Mouse (Mus musculus) B cell, adult 2 months (primary cell): Measurements from ENCODE around the gene Otud4.

Experiments used
- DNase-seq, 2 experiments: peaks; one replicate each; pipeline ENCODE4 v3.0.0; 2022

Otud4 gene

DNA sequence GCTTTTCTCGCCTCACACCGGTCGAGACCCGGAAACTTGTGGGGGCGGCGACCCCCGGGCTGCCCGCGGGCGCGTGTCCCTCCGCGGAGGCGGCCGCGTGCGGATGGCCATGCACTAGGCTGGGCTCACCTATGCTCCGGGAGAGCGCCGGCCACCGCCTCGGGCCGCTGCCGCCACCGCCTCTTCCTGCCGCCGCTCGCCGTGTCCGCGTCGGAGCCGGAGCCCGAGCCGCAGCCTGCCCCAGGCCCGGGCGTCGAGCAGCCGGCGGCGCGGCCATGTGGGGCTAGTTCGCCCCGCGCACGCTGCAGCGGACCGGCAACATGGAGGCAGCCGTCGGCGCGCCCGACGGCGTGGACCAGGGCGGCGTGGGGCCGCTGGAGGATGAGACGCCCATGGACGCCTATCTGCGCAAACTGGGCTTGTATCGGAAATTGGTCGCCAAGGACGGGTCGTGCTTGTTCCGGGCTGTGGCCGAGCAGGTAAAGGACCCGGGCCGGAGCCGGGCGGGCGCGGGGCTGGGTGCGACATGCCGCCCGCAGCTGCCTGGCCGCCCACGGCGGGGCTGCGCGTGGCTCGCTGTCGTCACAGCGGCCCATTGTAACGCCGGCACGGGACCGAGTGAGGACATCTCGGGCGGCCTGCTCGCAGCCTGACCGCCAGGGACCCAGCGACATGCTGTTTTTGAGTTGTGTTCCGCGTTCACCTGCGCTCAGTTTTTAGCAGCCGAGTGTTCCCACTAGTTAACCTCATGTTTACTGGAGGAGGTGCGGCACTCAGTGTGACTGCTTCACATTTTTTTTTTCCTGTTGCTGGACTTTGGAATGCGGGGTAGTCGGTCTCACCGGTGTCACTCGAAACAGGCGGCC lies at the start of gene Otud4:
Otud4 (plus strand) TSS at position 33 of the 866 bp plus-strand sequence.
- DNase-seq = peak; percentile 69 to 76

DNA sequence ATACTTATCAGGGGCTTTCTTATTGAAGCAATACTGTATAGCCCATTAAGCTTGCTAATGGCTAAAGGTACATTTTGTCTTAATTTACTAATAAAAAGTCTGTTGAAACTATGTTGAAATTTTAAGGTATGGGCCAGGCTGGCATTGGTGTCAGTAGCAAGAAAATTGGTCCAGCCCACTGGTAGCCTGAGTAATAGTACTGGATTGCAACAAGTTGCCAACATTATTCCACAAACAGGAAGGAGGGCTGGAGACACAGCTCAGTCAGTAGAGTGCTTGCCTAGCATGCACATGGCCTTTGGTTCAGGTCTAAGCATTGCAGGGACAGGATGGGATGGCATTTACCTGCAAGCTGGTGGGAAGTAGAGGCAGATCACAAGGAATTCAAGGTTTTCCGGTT lies 38.5 kb upstream of the Otud4 start:
- no peak for DNase-seq

DNA sequence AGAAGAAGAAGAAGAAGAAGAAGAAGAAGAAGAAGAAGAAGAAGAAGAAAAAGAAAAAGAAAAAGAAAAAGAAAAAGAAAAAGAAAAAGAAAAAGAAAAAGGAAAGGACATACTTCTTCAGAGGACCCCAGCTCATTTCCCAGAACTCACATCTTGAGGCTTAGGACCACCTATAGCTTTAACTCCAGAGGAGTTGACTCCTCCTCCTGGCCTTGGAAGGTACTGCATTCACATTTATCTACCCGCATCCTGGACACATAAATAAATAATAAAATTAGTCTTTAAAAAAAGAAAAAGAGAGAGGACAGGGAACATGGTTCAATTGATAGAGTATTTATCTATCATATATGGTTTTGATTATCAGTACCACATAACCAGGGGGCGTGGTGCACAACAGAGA lies 36.2 kb upstream of the Otud4 start:
- DNase-seq = peak; percentile 26 to 27

DNA sequence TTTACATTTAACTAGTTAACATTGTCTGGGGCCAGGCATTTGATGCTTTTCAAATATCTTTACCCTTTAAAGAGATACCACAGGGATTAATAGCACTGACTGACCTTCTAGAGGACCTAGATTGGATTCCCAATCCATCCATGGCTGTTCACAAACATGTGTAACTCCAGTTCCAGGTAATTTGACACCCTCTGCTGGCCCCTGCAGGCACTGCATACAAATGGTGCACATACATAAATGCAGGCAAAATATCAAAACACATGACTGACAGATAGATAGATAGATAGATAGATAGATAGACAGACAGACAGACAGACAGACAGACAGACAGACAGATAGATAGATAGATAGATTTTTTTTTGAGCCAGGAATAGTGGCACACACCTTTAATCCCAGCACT lies 33.2 kb upstream of the Otud4 start:
- DNase-seq = peak; percentile 47 to 53

DNA sequence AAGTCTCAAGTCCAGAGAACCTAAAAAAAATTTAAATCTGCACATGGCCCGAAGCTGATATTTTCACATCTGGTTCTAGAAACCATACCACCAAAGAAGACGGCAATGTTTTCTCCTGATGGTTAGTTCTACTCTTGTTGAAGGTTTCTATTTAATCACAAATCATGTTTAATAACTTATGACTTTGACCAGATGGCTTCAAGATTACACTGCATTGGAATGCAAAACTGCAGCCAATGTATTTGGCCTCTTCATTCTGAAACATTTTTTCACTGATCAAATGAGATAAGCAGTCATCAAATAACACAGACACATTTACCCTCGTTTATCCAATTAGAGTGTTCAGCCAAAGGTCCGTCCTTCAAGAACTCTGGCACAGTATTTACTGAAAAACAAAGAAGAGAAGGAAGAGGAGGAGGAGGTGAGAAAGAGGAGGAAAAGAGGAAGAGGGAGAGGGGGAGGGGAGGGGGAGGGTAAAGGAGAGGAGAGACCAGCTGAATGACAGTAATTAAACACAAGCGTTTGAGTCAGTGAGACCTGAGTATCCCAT lies 32.6 kb upstream of the Otud4 start:
- DNase-seq = no peak

DNA sequence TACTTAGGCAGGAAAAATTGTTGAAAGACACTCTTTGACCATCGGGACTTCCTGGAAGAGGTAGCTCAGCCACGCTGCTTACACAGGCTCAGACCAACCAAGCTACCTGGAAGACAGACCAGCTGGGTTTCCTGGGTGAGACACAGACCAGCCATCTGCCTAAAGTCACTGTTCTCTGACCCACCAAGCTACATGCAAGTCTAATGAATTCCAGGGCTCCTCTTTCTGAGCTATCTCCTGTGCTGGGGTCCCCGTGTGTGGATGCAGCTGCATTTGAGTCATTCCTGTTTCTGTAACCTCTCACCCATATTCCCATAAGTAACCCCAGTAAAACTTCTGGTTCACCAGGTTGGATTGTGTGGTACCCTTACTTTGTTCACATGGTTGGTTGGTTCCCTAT lies 30.7 kb upstream of the Otud4 start:
- no peak for DNase-seq

DNA sequence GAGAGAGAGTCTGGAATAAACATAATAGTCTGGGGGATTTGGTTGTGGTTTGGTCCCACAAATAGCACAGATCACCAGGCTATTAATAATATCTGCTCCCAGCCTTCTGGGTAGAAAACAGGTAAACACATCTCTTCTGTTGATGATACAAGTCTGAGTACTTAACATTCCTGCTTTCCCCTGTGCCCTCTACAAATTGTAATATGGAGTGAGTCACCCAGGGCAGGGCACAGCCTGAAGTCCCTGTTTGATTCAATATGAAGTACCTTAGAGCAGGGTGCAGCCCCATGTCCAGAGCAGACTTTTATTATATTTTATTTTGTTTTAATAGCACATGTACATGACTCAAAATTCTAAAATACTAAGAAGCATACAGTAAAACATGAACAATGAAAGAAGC lies 29.1 kb upstream of the Otud4 start:
- DNase-seq = no peak

DNA sequence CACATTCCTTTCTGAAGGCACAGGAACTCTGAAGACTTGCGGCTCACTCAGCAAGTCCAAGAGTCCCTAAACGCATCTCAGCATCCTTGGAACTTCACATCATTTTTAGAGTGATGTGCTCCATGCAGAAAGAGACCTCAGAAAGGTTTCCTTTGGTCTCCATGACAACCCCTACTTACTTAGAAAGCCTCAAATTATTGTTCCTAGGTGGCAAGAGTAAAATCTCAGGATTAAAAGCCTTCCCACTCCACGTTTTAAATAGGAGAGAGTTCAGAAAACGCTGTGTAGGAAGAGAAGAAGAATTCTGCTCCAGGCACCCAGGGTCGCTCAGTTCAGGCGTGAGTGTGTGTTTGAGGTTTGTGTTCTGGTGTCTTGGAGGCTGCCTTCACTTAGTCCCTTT lies 27.1 kb upstream of the Otud4 start:
- DNase-seq = no peak

DNA sequence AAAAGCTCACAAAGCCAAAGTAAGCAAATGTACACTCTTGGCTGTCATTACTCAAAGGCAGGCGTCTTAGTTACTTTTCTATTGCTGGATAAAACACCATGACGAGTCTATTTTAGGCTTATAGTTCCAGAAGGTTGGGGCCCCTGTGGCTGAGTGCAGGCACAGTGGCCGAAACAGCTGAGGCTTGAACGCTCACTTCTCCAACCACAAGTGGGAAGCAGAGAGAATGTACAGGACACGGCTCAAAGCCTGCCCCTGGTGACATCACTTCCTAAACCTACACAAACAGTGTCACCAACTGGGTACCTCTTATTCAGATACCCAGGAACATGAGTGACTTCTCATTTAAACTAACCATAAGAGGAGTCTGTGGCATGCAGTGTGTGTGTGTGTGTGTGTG lies 26.5 kb upstream of the Otud4 start:
- peak; percentile 67 to 68 for DNase-seq

DNA sequence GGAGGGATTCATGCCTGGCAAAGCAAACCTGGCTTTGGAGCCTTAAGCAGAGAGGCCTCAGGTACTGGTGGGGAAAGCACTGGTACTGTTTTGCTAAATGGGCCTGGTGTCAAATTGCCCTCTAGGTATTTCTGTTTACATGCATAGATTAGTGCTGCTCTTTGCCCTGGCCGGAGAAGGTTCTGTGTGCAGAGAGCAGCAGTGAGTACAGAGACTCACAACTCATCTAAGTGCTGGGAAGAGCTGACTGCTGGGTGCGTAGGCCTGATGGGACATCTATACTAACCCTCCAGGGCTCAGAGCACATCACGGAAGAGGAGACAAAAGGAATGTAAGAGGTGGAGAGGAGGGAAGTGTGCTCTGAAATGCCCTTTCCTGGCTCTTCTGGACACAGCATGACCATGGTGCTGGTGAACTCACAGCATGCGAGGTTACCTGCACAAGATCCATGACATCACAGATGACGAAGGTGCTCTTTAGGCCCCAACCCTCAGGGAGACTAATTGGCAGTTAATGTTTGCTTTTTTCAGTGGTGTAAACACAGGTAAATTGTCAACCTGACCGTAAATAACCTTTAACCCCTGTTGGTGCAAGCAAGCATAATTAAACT lies 23.6 kb upstream of the Otud4 start:
- no peak for DNase-seq

DNA sequence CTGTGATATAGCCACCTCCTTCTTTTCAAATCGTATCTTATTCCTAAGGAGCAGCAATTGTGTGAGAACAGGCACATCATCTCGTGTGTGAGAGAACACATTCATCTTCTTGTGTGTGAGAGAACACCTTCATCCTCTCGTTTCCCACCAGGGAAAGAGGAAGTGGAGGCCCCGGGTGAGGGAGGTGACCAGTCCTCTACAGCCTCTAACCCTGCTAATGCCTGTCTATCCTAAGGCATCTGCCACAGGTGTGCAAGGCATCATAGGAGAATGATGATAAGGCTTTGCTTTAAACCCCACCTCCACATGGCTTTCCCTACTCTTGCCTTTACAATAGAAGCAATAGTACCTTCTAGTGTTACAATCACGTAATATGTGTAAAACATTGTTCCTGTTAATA lies 20.5 kb upstream of the Otud4 start:
- DNase-seq = no peak

DNA sequence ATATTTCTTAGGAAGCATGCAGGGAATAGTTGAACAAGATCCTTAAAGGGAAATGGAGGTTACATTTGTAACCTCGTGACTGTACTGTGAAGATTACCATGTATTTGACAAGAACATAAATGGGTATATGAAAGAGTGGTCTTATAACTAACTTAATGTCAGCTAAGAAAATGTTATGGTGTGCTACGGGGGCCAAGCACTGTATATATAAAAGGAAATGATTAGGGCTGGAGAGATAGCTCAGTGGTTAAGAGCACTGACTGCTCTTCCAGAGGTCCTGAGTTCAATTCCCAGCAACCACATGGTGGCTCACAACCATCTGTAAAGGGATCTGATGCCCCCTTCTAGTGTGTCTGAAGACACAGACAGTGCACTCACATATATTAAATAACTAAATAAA lies 20.1 kb upstream of the Otud4 start:
- DNase-seq = no peak

DNA sequence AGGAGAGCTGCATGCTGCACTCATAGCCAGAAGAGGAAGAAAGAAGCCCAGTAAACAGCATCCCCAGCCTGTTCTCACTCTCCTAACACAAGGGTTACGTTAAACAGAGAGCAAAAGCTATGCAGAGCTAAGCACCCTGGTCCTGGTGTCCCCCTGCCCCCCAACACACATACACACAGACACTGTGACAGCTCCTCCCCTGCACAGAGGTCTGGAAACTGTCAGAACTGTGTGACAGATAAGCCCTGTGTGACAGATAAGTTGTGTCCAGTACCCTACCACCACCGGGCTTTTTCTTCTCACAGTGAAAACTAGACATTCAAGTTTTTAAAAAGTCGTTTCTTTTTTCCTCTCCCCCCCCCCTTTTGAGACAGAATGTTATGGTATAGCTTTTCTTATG lies 19.4 kb upstream of the Otud4 start:
- DNase-seq = no peak

DNA sequence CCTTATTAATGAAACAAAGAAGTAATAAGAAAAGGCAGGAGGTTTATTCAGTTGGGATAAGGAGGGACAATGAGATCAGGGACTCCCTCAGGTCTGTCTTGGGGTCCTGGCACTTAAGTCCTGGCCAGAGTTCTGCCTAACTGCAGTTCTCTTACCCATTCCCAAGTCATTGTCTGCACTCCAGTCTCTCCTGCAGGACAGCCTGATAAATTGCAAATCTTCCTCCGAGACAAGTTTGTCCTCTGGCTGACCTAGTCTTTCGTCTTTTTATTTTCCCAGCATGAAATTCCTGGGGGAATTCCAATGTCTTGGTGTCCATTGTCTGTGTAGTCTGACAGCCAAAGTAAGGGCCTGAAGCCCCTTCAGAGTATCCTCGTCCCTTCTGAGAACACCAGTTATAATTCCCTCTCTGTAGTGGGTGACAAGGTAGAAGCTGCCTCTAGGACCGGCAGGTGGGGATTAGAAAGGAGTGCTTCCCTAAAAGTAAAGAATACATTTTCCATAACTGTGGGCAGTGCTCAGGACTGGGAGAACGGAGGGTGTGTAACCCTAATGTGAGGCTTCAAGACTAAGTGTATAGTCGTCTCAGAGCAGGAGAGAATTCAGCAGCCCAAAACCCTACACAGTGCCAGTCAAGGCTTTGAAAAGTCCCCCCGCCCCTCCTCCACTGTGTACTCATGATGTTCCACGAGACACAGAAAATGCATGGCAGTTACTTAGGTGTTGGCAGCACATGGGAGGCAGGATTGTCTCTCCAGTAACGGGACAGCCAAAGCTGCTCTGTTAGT lies 18.7 kb upstream of the Otud4 start:
- DNase-seq = no peak

DNA sequence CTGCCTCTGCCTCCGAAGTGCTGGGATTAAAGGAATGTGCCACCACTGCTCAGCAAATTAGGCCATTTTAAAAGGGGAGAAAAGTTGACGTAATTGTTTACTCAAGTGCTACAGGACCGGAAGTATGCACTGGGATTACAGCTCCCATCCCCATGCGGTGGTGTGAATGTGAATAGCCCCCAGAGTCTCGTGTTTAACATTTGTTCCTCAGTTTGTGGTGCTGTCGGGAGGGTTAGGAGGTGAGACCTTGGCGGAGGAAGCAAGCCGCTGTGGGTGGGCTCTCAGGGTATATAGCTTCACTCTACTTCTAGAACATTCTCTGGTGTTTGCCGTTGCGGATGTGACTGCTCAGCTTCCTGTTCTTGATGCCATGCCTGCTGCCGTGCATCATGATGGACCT lies 17.1 kb upstream of the Otud4 start:
- DNase-seq = no peak

DNA sequence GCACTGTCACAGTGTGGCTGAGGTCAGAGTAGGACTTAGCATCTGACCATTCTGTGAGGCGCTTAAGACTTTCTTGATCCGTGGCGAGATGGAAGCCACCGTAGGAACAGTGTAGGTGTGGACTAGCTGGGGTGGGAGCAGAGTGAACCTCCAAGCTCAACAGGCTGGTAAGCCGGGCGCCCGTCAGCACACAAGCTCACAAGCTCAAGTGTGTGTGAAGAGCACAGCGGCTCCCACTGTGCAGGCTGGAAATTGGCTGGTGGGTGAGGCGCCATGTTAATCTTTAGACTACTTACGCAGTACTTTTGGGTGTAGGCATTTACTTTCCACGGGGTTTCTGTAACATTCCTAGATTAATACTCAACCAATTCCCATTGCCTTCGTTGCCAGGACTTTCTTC lies 16.1 kb upstream of the Otud4 start:
- DNase-seq = no peak

DNA sequence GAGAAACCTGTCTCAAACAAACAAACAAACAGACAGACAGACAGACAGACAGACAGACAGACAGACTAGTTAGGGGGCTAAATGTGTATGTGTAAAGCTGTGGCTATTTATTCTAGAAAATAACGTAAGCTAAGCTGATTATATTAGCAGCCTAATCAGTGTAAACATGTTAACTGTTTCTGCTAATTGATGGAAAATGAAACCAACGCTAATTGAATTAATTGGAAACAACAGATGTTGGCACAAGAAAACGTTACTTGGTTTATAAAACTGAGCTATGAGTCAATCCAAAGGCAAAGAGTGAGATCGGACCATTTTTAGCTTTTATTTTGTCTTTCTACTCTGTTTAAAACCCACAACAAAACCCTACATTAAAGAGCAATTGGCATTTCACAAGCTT lies 15.0 kb upstream of the Otud4 start:
- no peak for DNase-seq

DNA sequence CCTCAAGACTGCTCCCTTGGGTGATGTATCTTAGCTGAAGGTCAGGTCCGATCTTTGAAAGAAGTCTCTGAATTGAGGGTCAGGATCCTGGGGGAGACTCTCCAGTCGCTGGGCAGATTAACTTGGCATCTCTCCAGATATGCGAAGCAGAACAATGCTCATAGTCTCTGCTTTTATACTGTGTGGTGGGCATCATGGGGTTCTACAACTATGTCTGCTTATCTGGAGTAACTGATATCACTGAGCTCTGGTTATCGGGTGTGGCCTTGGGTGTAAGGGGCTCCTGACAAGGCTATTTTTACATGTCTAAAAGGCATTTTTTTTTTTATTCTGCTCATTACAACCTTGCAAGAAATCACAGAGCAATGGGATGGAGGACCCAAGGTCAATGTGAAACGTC lies 13.2 kb upstream of the Otud4 start:
- no peak for DNase-seq

DNA sequence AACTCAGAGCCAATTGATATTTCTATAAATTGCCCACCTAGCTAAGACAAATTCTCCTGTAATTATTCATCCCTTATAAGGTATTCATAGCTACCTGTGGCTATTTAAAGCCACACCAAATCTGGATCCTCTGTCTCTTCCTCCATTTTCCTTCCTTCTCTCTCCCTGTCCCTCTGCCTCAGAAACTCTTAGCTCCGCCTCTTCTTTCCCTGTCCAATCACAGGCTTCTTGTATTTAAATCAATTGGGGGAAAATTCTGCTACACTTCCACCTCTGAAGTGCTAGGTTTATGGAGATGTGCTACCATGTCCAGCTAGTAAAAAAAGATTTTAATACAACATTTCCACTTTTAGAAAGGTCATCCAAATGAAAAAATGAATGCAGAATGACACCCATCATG lies 3.9 kb upstream of the Otud4 start:
- no peak for DNase-seq

DNA sequence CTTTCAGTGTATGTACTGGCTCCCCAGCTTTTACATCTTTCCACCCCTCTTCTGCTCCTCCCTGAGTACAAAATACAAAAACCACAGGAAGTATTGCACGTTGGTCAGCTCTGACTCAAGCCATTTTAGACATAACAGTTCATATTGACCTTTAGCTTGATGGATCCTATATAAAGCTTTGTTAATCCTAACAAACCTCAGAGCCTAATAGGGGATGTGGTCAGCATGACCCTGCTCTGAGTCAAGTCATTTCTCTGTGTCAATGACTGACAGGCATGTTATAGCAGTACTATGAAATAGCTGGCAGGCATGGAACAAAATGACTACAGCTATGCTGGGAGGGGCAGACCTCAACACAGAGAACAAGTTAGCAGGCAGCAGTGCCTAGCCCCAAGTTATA lies 3.3 kb upstream of the Otud4 start:
- no peak for DNase-seq

DNA sequence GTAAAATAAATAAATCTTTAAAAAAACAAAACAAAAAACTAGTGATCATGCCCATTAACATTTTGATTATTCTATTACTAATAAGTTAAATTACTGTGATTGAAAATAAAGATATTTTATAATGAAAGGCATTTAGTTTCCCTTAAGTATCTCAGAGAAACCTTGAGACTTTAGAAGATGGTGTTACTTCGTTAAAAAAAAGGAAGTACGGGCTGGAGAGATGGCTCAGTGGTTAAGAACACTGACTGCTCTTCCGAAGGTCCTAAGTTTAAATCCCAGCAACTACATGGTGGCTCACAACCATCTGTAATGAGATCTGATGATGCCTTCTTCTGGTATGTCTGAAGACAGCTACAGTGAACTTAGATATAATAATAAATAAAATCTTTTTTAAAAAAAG lies 2.2 kb upstream of the Otud4 start:
- DNase-seq = no peak

DNA sequence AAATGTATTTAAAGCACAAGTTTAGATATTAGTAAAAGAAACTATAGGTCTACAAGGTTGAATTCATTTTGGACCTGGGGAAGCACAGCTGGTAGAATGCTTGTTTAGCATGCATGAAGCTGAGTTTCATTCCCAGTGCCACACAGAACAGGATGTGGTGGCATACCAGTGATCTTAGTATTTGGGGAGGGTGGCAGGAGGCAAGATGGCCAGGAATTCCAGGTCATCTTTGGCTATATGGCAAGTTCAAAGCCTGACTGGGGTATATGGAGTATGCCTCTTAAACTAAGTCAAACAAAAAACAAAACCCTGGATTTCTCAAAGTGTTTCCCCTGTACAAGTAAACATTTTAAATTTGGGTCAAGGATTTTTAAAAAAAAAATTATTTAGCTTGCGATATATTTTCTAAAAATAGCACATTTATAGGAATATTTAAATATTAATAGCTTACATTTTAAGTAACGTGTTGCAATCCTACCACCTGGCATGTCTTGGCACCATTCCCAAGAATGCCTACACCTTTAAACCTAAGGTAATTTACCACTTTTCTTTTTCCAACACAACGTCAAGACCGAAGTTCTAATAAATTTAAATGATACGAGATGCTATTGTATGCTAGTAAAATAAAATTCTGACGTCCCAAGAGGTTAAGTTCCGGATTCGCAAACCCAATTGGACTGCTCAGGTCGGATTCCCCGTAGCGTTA lies 1.3 kb upstream of the Otud4 start:
- no peak for DNase-seq
